Mouse (Mus musculus) myocyte (in vitro differentiated cells): ENCODE measurements around the gene Cldn16. TPM values are rescaled to one million over a fixed set of nuclear protein-coding genes. Genes with fewer than 3 reads are reported as not detected.

Source experiments
- H3K27me3 ChIP-seq: one replicate; pipeline ENCODE4 v1.6.1; 2011; ENCODE audit not compliant: control insufficient read depth, insufficient read depth, insufficient read length
- H3K36me3 ChIP-seq: one replicate; pipeline ENCODE4 v1.6.1; 2011; ENCODE audit not compliant: control insufficient read depth, insufficient read depth
- H3K4me2 ChIP-seq: one replicate; pipeline ENCODE4 v1.6.1; 2011; ENCODE audit warnings: low read depth, control low read depth
- H3K4me3 ChIP-seq: one replicate; pipeline ENCODE4 v1.5.1; 2011; ENCODE audit warnings: mild to moderate bottlenecking, control low read depth, moderate library complexity
- H3K79me2 ChIP-seq: one replicate; pipeline ENCODE4 v1.6.1; 2011; ENCODE audit not compliant: control insufficient read depth, insufficient read depth
- H3ac ChIP-seq: one replicate; pipeline ENCODE4 v1.6.1; 2011; ENCODE audit not compliant: control insufficient read depth, insufficient read length
- E2F4 ChIP-seq: IDR thresholded peaks from one replicate; pipeline ENCODE4 v1.6.1; 2011; ENCODE audit warnings: mild to moderate bottlenecking, control low read depth, moderate library complexity; ENCODE audit not compliant: insufficient read depth
- MAX ChIP-seq: IDR thresholded peaks from one replicate; pipeline ENCODE4 v1.6.1; 2011; ENCODE audit warnings: low read depth, mild to moderate bottlenecking, control low read depth
- MYOD1 ChIP-seq, 3 experiments: IDR thresholded peaks; one replicate each; pipeline ENCODE4 v1.6.1; 2011; ENCODE audit warnings: control low read depth in 2 of 3, low read depth in 2 of 3, mild to moderate bottlenecking in 2 of 3, moderate library complexity in 1 of 3; ENCODE audit not compliant: insufficient read length in 2 of 3, control insufficient read depth in 1 of 3
- MYOG ChIP-seq, 3 experiments: IDR thresholded peaks; one replicate each; pipeline ENCODE4 v1.6.1; 2011; ENCODE audit warnings: control low read depth in 2 of 3, low read depth in 2 of 3, mild to moderate bottlenecking in 2 of 3; ENCODE audit not compliant: insufficient read length in 2 of 3, control insufficient read depth in 1 of 3, insufficient read depth in 1 of 3
- POLR2AphosphoS2 ChIP-seq: IDR thresholded peaks from one replicate; pipeline ENCODE4 v1.6.1; 2011; ENCODE audit warnings: low read depth, control low read depth; ENCODE audit not compliant: insufficient read length
- REST ChIP-seq: IDR thresholded peaks from one replicate; pipeline ENCODE4 v1.6.1; 2011; ENCODE audit warnings: mild to moderate bottlenecking, control low read depth, moderate library complexity; ENCODE audit not compliant: insufficient read depth, insufficient read length
- SRF ChIP-seq: IDR thresholded peaks from one replicate; pipeline ENCODE4 v1.6.1; 2011; ENCODE audit warnings: low read depth; ENCODE audit not compliant: control insufficient read depth, insufficient read length
- TCF12 ChIP-seq: IDR thresholded peaks from one replicate; pipeline ENCODE4 v1.6.1; 2011; ENCODE audit warnings: mild to moderate bottlenecking, control low read depth; ENCODE audit not compliant: poor library complexity, insufficient read depth, severe bottlenecking
- TCF3 ChIP-seq: IDR thresholded peaks from one replicate; pipeline ENCODE4 v1.6.1; 2011; ENCODE audit warnings: low read depth, control low read depth; ENCODE audit not compliant: insufficient read length
- USF1 ChIP-seq: IDR thresholded peaks from one replicate; pipeline ENCODE4 v1.6.1; 2011; ENCODE audit warnings: low read depth, mild to moderate bottlenecking, control low read depth, moderate library complexity
- polyA plus RNA-seq: library from polyadenylated mRNA; unstranded; fragments of >200 nt; fragmentation: generic; extraction: Trizol; gene quantifications from one replicate; pipeline ENCODE4 v1.2.1, GENCODE M21; 2012; ENCODE audit warnings: missing spikeins

Cldn16 gene
- polyA plus RNA-seq, 1 experiment = not detected

- H3K79me2 ChIP-seq = no peaks in the 10 kb centered on the region
- no peaks in the 10 kb centered on the region for H3K36me3 ChIP-seq
- no peak overlapping the region for H3K4me2 ChIP-seq
- TF ChIP-seq MYOD1 (IDR thresholded peaks at IDR 0.05; ENCODE audit: control insufficient read depth in 1 of 3, insufficient read length in 2 of 3, low read depth in 2 of 3) (no peak), E2F4 (no peak), TCF12 (no peak), MAX (no peak), USF1 (no peak), REST (no peak), SRF (no peak), POLR2AphosphoS2 (no peak)
- no peak overlapping the region for H3K4me3 ChIP-seq
- H3ac ChIP-seq = no peak overlapping the region
- no peaks in the 10 kb centered on the region for H3K27me3 ChIP-seq
Measured at GRCm38 (mm10) chr16:26527931-26528666, 65.2 kb downstream of the Cldn16 start.

GRCm38 (mm10) chr16:26530451-26530850 lies 67.5 kb downstream of the Cldn16 start:
- TF ChIP-seq MYOG (IDR thresholded peaks at IDR 0.05; ENCODE audit: control insufficient read depth in 1 of 3, insufficient read depth in 1 of 3, insufficient read length in 2 of 3, low read depth in 2 of 3) (no peak), USF1 (no peak), REST (no peak), POLR2AphosphoS2 (no peak), TCF3 (no peak)
- no peaks in the 10 kb centered on the region for H3K79me2 ChIP-seq
- H3K4me3 ChIP-seq = no peak overlapping the region
- no peaks in the 10 kb centered on the region for H3K36me3 ChIP-seq
- H3K4me2 ChIP-seq = no peak overlapping the region
- H3K27me3 ChIP-seq = no peaks in the 10 kb centered on the region
- no peak overlapping the region for H3ac ChIP-seq

DNA sequence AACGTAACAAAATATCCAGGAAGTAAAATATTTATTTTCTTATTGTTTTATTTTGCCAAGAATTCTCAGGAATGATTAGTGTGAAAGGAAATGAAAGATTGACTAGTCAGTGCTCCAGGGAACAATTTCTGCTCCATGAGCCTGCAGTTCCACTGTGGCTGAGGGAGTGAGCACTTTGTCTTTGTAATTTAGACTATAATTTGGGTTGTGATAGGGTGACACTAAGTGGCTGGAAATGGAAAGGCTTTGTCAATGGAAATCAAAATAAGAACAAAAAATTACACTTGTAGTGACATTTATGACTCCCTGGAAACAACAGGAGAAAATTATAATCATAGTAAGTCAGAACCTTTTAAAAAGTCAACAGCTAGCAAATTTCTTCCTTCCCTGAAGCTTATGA lies 69.4 kb downstream of the Cldn16 start:
- H3ac ChIP-seq = no peak overlapping the region

More for the DNA sequence above, 69.4 kb downstream of the Cldn16 start:
- no peak overlapping the region for H3K4me2 ChIP-seq
- no peak overlapping the region for H3K4me3 ChIP-seq
- no peak for TF ChIP-seq SRF
- TF ChIP-seq E2F4 = no peak
- no peaks in the 10 kb centered on the region for H3K27me3 ChIP-seq
- no peaks in the 10 kb centered on the region for H3K36me3 ChIP-seq
- H3K79me2 ChIP-seq = no peaks in the 10 kb centered on the region

Other genes with a start within 250 kb of the Cldn16 start
- gene Cldn1, start 91.3 kb upstream of the Cldn16 start, polyA plus RNA-seq = 0.02 TPM
- gene Tmem207, start 63.6 kb downstream of the Cldn16 start, polyA plus RNA-seq = not detected
- gene Il1rap, start 118.6 kb downstream of the Cldn16 start, polyA plus RNA-seq = 1.0 TPM